Mouse (Mus musculus) B cell, adult 2 months (primary cell): ENCODE data around the gene Gdf15.

Experiments used
- DNase-seq, 2 experiments: peaks; one replicate each; pipeline ENCODE4 v3.0.0; 2022

The Gdf15 gene

GRCm38 (mm10) chr8:70627041-70627440 is 5.2 kb downstream of the Gdf15 start:
- no peak for DNase-seq

- peak; percentile 73 to 74 for DNase-seq
Observed at GRCm38 (mm10) chr8:70625104-70625503, 7.2 kb downstream of the Gdf15 start.

GRCm38 (mm10) chr8:70622220-70622619 is 10.0 kb downstream of the Gdf15 start:
- no peak for DNase-seq

GRCm38 (mm10) chr8:70618888-70619334 is 13.3 kb downstream of the Gdf15 start:
- peak; percentile 95 to 97 for DNase-seq

- DNase-seq: no peak
Observed at GRCm38 (mm10) chr8:70617985-70618384, 14.3 kb downstream of the Gdf15 start.

GRCm38 (mm10) chr8:70616645-70617044 is 15.6 kb downstream of the Gdf15 start:
- peak in 1 of 2 experiments; percentile 45 for DNase-seq

- no peak for DNase-seq
Observed at GRCm38 (mm10) chr8:70615894-70616293, 16.4 kb downstream of the Gdf15 start, which contains the start of gene Lrrc25. TSS of gene Lrrc25 (plus strand) at chr8:70616155.

- DNase-seq: no peak
Observed at GRCm38 (mm10) chr8:70615281-70615680, 17.0 kb downstream of the Gdf15 start.

- DNase-seq: no peak
Observed at GRCm38 (mm10) chr8:70614469-70614868, 17.8 kb downstream of the Gdf15 start.

GRCm38 (mm10) chr8:70613763-70614162 is 18.5 kb downstream of the Gdf15 start:
- no peak for DNase-seq

GRCm38 (mm10) chr8:70611849-70612248 is 20.4 kb downstream of the Gdf15 start:
- peak; percentile 94 for DNase-seq

- peak; percentile 92 to 94 for DNase-seq
Observed at GRCm38 (mm10) chr8:70610796-70611771, 21.2 kb downstream of the Gdf15 start.

GRCm38 (mm10) chr8:70609849-70610795 is 22.1 kb downstream of the Gdf15 start:
- peak; percentile 90 to 93 for DNase-seq

- peak; percentile 88 to 89 for DNase-seq
Observed at GRCm38 (mm10) chr8:70609368-70609848, 22.8 kb downstream of the Gdf15 start.

- no peak for DNase-seq
Observed at GRCm38 (mm10) chr8:70608749-70609367, 23.4 kb downstream of the Gdf15 start, which contains the start of gene Ssbp4. TSS of gene Ssbp4 (minus strand) at chr8:70608872.

- DNase-seq: peak; percentile 47 to 55
Observed at GRCm38 (mm10) chr8:70607898-70608748, 24.1 kb downstream of the Gdf15 start.

- DNase-seq: no peak
Observed at GRCm38 (mm10) chr8:70607603-70607897, 24.7 kb downstream of the Gdf15 start.

GRCm38 (mm10) chr8:70606780-70607602 is 25.3 kb downstream of the Gdf15 start:
- no peak for DNase-seq

GRCm38 (mm10) chr8:70605871-70606779 is 26.1 kb downstream of the Gdf15 start:
- no peak for DNase-seq
